Mouse (Mus musculus) midbrain, embryonic 11.5 days (tissue): ENCODE data around the gene Nfatc4. TPM values are rescaled to one million over a fixed set of nuclear protein-coding genes. Genes with fewer than 3 reads are reported as not detected.

Experiments
- ATAC-seq: fragments of 200-750 bp; cut with Nextera tagmentation; 2 replicates; pipeline ENCODE4 v1.8.0; 2017; ENCODE audit warnings: moderate TSS enrichment, moderate library complexity; ENCODE audit not compliant: low FRiP score
- DNase-seq: peaks from one replicate; pipeline ENCODE4 v3.0.0; 2015; ENCODE audit warnings: low spot score; ENCODE audit errors: missing footprints
- H3K27ac ChIP-seq: fragments of 300-500 bp; sonication (generic); 2 replicates; pipeline ENCODE4 v1.5.1; 2014; ENCODE audit warnings: low read depth, low read length
- H3K27me3 ChIP-seq: fragments of 300-500 bp; sonication (generic); 2 replicates; pipeline ENCODE4 v1.6.1; 2014; ENCODE audit warnings: mild to moderate bottlenecking, low read length, moderate library complexity, mixed read lengths; ENCODE audit not compliant: control insufficient read depth, insufficient read depth
- H3K36me3 ChIP-seq: fragments of 300-500 bp; sonication (generic); 2 replicates; pipeline ENCODE4 v1.6.1; 2014; ENCODE audit warnings: mild to moderate bottlenecking, low read length, moderate library complexity, mixed read lengths; ENCODE audit not compliant: control insufficient read depth, insufficient read depth
- H3K4me1 ChIP-seq: fragments of 300-500 bp; sonication (generic); 2 replicates; pipeline ENCODE4 v1.6.1; 2014; ENCODE audit warnings: low read length; ENCODE audit not compliant: control insufficient read depth, insufficient read depth
- H3K4me2 ChIP-seq: fragments of 300-500 bp; sonication (generic); 2 replicates; pipeline ENCODE4 v1.6.1; 2014; ENCODE audit warnings: mild to moderate bottlenecking, moderate library complexity
- H3K4me3 ChIP-seq: fragments of 300-500 bp; sonication (generic); 2 replicates; pipeline ENCODE4 v1.5.1; 2014; ENCODE audit warnings: low read depth, low read length
- H3K9ac ChIP-seq: fragments of 300-500 bp; sonication (generic); 2 replicates; pipeline ENCODE4 v1.6.1; 2014; ENCODE audit warnings: low read length
- H3K9me3 ChIP-seq: fragments of 300-500 bp; sonication (generic); 2 replicates; pipeline ENCODE4 v1.6.1; 2016; ENCODE audit warnings: low read length; ENCODE audit not compliant: control insufficient read depth
- WGBS: fragments of 180-500 bp; shearing (Covaris S2); extraction: QIAGEN DNeasy Blood & Tissue Kit; methylation state at CpG from one replicate; pipeline ENCODE4 v1.1.7; 2014; 5-methylcytosine and 5-hydroxymethylcytosine counted together
- polyA plus RNA-seq: library from polyadenylated mRNA; unstranded; fragments of >200 nt; fragmentation: Nextera tagmentation; extraction: Ambion mirVana; gene quantifications from 2 replicates; pipeline ENCODE4 v1.2.1, GENCODE M21; 2014

Nfatc4 gene
- polyA plus RNA-seq, 1 experiment from 2014 or later = 11.5 TPM

DNA sequence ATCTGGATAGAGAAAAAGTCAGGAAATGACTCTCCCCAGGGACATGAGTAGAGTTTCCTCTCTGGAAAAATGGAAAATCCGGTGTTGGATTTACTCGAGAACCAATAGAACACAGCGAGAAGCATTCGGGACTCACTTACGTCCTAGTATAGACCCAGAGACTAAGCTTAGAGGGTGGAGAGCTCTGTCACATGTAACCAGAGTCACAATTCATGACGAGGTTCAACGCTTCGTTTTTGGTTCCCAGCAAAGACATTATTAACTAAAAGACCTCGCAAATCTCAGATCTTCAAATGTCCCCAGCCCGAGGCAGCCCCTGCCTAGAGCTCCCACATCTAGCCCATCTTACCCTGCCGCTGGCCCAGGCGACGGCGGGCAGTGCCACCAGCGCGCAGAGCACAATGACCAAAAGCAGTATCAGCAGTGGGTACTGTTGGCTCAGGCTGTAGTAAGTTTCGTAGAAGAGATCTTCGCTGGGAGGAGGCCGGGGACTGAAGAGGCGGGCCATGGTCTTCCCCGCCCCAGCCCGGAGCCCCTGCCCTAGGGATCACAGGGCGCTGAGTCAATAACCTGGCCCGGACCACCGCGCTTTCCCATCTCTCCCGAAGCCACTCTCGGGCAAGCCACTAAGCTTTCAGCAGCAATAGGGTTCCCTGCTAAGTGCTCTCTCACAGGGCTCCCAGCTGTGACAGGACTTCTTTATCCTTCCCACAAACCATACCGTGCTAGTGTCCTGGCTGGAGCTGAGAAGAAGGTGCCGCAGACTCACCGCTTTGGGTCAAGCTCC lies 39.6 kb upstream of the Nfatc4 start:
- no peak overlapping the region for H3K27ac ChIP-seq
- H3K4me1 ChIP-seq = peaks cover 2% of the 10 kb centered on the region
- H3K9me3 ChIP-seq = no peaks in the 10 kb centered on the region
- no peaks in the 10 kb centered on the region for H3K36me3 ChIP-seq
- ATAC-seq = no peak
- peak overlapping the region; percentile 24 for H3K4me3 ChIP-seq
- no peak overlapping the region for H3K9ac ChIP-seq
- WGBS = 1% methylated on average over 31 of the region's 31 CpGs
- H3K27me3 ChIP-seq = peaks cover 60% of the 10 kb centered on the region
- peak overlapping the region; percentile 40 for H3K4me2 ChIP-seq
- peak; percentile 92 for DNase-seq

DNA sequence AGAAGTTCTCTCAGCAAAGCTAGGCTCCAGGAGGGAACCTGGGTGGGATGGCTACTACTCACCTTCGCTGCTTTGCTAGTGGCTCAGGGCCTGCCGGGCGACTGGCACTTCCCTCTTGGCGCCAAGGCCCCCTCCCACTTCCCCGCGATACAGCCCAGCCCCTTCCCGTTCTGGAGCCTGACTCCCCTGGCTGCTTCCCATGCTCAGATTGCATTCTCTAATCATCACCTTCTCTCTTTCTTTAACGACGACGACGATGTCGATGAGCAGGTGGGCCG lies 39.0 kb upstream of the Nfatc4 start, which contains the start of gene Adcy4:
Gene Adcy4, minus strand, starts transcription at position 138 of the 278 bp plus-strand sequence.
- DNase-seq (no peak), ATAC-seq (no peak)
- peak within 1 kb of the TSS; percentile 40 for H3K4me2 ChIP-seq
- no peak within 1 kb of the TSS for H3K9ac ChIP-seq
- 2% methylated on average over 13 of the region's 13 CpGs for WGBS
- H3K9me3 ChIP-seq = no peaks in the 10 kb centered on the region
- no peaks in the 10 kb centered on the region for H3K36me3 ChIP-seq
- H3K27me3 ChIP-seq = peaks cover 65% of the 10 kb centered on the region
- peaks cover 4% of the 10 kb centered on the region for H3K4me1 ChIP-seq
- no peak within 1 kb of the TSS for H3K27ac ChIP-seq
- peak within 1 kb of the TSS; percentile 24 for H3K4me3 ChIP-seq

DNA sequence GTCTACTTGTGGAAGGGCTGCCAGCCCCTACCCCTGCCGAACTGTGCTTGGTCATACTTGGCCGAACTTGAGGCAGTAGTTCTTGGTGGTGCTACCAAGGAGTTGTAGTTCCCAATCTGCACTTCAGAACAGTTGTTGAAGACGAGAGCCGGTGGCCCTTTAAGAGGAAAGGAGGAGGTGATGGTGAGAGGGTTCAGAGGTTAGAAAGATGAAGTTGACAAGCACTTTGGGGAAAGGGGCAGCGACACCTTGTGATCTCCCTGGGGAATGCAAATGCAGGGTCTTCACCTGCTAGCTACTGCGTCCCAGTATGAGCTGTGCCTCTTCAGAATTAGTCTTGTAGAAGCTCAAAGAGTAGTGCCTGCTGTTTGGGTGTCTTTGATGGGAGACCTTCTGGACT lies 37.7 kb upstream of the Nfatc4 start:
- no peaks in the 10 kb centered on the region for H3K9me3 ChIP-seq
- ATAC-seq (no peak), DNase-seq (no peak)
- no peaks in the 10 kb centered on the region for H3K36me3 ChIP-seq
- no peak overlapping the region for H3K9ac ChIP-seq
- H3K27ac ChIP-seq = no peak overlapping the region
- no peak overlapping the region for H3K4me3 ChIP-seq
- no peak overlapping the region for H3K4me2 ChIP-seq
- H3K4me1 ChIP-seq = peaks cover 4% of the 10 kb centered on the region
- WGBS = 22% methylated on average over 6 of the region's 6 CpGs
- peaks cover 73% of the 10 kb centered on the region for H3K27me3 ChIP-seq

DNA sequence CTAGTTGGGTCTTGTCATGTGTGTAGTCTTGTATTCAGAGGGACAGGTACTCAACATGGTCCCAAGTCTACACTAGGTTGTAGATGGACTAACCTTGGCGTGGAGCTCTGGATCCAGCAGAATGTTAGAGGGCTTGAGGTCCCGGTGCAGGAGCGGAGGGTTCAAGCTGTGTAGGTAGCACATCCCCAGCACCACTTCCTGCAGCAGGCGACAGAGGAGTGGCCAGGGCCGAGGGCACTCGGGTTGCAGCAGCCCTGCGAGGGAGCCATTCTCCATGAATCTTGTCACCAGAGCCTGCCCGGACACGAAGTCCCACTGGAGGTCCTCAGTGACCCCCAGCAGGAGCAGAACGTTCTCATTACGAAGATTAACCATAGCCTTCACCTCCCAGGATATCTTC lies 35.2 kb upstream of the Nfatc4 start:
- 32% methylated on average over 11 of the region's 11 CpGs for WGBS
- Histone ChIP-seq H3K9ac (no peak overlapping the region), H3K27ac (no peak overlapping the region), H3K4me3 (no peak overlapping the region; the same call in 1 of the 2 replicates), H3K9me3 (no peaks in the 10 kb centered on the region), H3K4me2 (peak overlapping the region; percentile 41; the same call in 1 of the 2 replicates), H3K4me1 (peaks cover 4% of the 10 kb centered on the region), H3K27me3 (peaks cover 59% of the 10 kb centered on the region), H3K36me3 (no peaks in the 10 kb centered on the region)
- DNase-seq = peak; percentile 81
- ATAC-seq = no peak

DNA sequence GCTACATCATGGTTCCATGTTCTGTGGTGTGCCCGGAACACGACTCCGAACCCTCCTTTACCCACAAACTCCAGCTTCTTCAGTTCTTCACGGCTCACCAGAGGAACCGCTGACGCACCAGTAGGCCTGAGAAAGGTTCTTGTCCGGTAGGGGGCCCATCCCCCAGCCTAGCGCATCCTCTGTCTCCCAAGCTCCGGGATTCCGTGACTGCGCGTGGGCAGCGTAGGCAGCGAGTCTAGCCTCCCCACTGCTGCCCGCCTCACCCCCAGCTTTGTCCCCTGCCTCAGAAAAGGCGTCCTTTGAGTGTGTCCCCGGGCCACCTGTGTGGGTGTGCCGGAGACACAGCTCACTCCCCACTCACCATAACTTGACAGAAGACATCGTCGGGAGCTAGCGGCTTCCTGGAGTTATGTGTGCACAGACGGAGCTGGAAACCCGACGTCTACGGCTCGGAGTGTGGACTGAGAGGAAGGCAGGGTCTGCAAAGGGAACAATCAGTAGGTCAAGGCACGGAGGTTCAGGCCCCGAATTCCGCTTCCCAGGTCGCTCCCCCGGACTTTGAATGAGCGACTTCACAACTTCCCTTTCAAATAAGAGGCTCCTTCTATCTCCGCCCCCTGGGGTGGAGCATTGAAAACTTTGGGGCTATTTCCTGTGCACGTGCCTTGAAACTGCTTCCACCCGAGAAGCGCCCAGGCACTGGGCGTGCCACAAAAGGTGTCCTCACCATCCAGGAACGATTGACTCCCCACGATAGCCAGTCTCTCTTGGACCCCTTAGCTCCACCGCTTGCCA lies 34.5 kb upstream of the Nfatc4 start, which contains the start of gene Ripk3:
Gene Ripk3, minus strand, starts transcription at position 610 of the 795 bp plus-strand sequence.
- no peak within 1 kb of the TSS; the same call in 1 of the 2 replicates for H3K9ac ChIP-seq
- DNase-seq (peak; percentile 89), ATAC-seq (no peak)

DNA sequence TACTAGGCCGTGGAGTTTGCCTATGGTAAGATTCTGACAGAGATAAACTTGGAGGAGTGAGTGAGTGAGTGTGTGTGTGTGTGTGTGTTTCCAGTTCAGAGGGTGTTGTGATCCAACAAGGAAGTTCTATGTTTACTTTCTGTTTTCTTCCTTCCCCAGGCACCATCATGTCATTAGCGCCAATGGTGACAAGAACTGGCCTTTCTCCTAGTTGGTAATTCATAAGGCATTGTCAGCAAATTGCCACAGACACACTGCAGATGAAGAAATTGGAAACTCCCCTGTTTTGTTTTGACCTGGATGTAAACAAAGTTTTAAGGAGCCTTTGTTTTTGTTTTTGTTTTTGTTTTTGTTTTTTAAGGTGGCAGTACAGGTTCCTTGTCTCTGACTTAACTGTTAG lies 29.5 kb upstream of the Nfatc4 start:
- H3K4me3 ChIP-seq = no peak overlapping the region
- H3K27me3 ChIP-seq = peaks cover 12% of the 10 kb centered on the region; the same call in 1 of the 2 replicates
- DNase-seq (peak; percentile 35), ATAC-seq (no peak)
- H3K36me3 ChIP-seq = no peaks in the 10 kb centered on the region
- no peaks in the 10 kb centered on the region for H3K9me3 ChIP-seq
- no peak overlapping the region for H3K4me2 ChIP-seq
- peaks cover 1% of the 10 kb centered on the region for H3K4me1 ChIP-seq
- H3K27ac ChIP-seq = no peak overlapping the region
- H3K9ac ChIP-seq = no peak overlapping the region
- WGBS = 78% methylated on average over 2 of the region's 2 CpGs

More for the DNA sequence above, 34.5 kb upstream of the Nfatc4 start, which contains the start of gene Ripk3:
- peak within 1 kb of the TSS; percentile 21 for H3K4me3 ChIP-seq
- peak within 1 kb of the TSS; percentile 41 for H3K4me2 ChIP-seq
- no peaks in the 10 kb centered on the region for H3K36me3 ChIP-seq
- 6% methylated on average over 40 of the region's 40 CpGs for WGBS
- no peak within 1 kb of the TSS for H3K27ac ChIP-seq
- H3K9me3 ChIP-seq = no peaks in the 10 kb centered on the region
- peaks cover 52% of the 10 kb centered on the region for H3K27me3 ChIP-seq
- peaks cover 4% of the 10 kb centered on the region for H3K4me1 ChIP-seq

DNA sequence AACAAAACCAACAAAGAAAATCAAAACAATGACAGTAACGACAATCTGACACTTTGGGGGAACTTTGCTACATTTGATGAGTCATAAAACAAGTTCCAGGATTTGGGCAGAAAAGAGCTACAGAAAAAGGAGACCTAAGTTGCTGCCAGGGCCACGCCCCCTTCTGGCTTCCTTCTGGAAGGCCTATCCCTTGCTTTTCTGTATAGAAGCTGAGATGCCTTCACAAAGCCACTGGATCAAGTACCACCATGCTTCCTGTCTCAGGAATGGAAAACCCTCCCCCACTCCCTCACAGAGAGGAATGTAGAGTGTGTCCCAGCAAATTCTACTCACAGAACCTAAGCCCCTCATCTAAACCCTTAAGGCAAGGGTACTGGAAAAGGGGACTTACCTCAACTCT lies 29.0 kb upstream of the Nfatc4 start:
- H3K4me2 ChIP-seq = no peak overlapping the region
- no peaks in the 10 kb centered on the region for H3K4me1 ChIP-seq
- ATAC-seq (no peak), DNase-seq (peak; percentile 54)
- 78% methylated on average over 2 of the region's 2 CpGs for WGBS
- H3K27me3 ChIP-seq = peaks cover 7% of the 10 kb centered on the region; the same call in 1 of the 2 replicates
- no peak overlapping the region for H3K27ac ChIP-seq
- no peaks in the 10 kb centered on the region for H3K9me3 ChIP-seq
- H3K9ac ChIP-seq = no peak overlapping the region
- no peak overlapping the region for H3K4me3 ChIP-seq
- H3K36me3 ChIP-seq = no peaks in the 10 kb centered on the region

DNA sequence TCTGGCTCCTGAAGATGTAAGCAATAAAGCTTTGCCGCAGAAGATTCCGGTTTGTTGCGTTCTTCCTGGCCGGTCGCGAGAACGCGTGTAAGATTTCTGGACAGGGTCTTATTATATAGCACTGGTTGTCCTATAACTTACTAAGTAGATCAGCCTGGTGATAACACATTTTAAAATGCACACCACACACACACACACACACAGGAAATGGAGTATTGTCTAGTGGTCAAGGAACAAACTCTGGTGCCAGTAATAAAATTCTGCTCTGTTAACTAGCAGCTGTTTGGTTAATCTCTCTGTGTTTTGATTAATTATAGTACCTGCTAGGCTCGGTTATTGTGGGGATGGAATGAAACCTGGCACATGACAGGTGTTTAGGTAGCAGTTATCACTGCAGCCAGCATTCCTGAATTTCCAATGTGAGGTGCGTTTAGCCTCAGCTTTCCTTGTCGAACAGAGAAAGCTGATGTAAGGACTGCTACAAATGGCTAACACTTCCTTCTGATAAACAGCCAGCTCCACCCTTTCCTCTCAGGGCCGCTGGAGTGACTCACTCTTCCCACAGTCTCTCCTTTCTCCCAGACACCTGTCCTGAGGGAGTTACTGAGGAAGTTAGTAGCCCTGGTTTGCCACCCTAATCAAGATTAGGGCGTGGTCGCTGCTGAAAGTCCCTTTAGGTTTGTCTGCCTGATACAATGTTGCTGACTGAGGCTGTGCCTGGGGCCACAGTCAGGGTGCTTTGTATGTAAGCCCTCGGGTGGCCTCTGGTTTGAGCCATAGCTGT lies 27.4 kb upstream of the Nfatc4 start:
- Histone ChIP-seq H3K27ac (no peak overlapping the region), H3K4me3 (no peak overlapping the region), H3K4me2 (no peak overlapping the region), H3K27me3 (no peaks in the 10 kb centered on the region), H3K9me3 (no peaks in the 10 kb centered on the region), H3K4me1 (no peaks in the 10 kb centered on the region), H3K9ac (no peak overlapping the region), H3K36me3 (no peaks in the 10 kb centered on the region)
- WGBS = 88% methylated on average over 15 of the region's 15 CpGs
- ATAC-seq = no peak
- peak; percentile 59 for DNase-seq
